Mouse (Mus musculus): ENCODE results near the gene Gabbr2.

Gabbr2 gene

DNA sequence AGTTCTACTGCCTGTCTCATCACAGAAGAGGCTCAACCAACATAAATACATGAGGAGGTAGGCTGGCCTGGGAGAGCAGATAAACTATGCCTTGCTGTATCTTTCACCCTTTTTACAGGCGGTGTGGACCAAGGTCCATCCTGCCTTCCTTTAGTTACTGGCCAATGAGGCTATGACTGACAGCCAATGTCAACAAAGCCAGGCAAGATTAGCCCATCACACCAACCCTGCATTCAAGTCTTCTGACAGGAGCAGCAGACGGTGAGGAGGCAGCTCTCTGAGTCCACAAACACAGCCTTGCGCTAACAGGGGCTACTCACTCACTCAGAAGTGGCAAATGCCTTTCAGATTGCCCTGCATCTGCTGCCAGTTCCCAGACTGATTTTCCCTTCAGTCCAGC is 3.4 kb downstream of the Gabbr2 start:
- no peak for DNase-seq (ENCODE audit: low spot score)

DNA sequence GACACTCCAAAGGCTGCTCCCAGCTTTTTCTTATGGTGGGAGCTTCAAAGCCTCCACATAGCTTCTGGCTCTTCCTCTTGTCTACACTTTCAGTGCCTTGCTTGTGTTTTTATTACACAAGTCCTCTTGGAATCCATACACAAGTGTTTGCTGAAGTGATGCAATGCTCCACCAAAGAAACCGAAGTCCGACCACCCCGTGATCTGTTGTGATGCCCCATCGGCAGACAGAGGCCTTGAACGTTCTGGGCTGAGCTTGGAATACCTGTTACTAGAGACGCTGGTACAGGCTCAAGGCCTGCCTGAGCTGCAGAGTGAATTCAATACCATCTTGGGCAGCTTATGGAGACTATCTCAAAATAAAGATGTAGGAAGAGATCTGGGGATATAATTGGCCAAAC is 3.9 kb downstream of the Gabbr2 start:
- DNase-seq (ENCODE audit: low spot score) = no peak

GRCm38 (mm10) chr4:46986054-46986453 is 5.6 kb downstream of the Gabbr2 start:
- DNase-seq (ENCODE audit: low spot score) = no peak

DNA sequence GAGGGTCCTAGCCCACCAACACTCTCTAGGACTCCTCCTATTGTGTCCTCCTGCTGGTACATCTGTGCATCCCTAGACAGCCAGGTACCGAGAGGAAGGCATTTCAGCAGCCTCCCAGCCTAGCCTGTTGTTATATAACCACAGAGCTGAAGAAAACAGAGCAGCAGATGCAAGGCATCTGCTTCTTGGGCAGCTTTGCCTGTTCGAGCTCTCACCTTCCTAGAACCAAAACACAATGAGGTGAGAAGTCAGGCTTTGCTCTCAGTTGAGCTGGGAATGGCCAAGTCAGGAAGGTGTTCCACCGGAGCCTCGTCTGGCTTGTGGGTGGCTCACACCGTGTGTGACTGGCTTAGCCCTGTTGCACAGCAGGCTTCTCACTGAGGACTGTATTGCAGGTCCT is 8.8 kb downstream of the Gabbr2 start:
- no peak for DNase-seq (ENCODE audit: low spot score)

DNA sequence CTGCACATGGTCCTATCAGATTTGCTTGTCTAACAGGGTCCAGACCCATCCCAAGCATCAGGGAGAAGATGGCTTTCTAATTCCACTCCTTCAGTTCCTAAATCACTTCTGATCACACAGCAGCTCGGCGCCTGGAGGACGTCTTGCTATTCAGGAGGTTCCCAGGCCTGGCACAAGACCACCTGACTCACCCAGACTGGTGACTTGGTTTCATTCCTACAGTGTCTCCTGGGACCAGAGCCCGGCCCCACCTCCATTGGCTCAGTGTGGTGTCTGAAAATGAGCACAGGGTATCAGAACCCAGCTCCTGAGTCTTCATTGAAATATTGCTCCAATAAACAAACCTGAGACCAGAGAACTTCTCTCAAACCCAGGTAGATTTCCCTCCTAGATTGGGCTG is 9.6 kb downstream of the Gabbr2 start:
- DNase-seq (ENCODE audit: low spot score) = no peak

GRCm38 (mm10) chr4:46978371-46978770 is 13.3 kb downstream of the Gabbr2 start:
- DNase-seq (ENCODE audit: low spot score) = no peak

DNA sequence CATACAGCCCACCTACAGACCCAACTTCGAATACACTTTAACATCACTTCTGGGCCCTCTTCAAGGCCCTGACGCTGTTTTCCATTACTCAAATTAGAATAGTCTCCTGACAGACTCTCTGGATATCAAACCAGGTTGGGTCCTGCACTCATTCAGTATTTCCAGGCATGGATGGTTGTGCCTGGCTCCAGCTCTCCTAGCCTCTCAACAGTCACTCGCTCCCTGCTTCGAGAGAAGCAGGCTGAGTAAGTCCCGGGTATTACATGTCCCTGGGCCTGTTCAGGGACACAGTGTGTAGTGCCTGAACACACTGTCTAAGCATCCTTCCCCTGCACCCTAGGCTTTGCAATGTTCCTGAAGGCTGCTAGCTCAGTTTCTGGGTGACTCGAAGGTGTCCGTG is 14.5 kb downstream of the Gabbr2 start:
- DNase-seq (ENCODE audit: low spot score) = no peak

- no peak for DNase-seq (ENCODE audit: low spot score)
These were observed 15.0 kb downstream of the Gabbr2 start for GRCm38 (mm10) chr4:46976671-46977071.

DNA sequence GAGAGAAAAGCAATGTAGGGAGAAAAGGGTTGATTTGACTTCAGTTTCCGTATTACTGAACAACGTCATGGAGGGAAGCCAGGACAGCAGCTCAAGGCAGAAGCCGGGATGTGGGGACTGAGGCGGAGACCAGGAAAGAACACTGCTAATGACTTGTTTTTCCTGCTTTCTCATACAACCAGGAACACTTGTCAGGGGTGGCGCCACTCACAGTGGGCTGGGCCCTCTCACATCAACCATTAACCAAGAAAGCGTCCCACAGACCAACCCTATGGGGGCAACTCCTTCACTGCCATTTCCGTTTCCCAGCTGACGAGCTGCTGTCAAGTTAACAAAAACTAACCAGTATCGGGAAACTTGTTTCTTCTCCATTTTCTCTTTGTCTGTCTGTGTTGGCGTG is 18.4 kb downstream of the Gabbr2 start:
- no peak for DNase-seq (ENCODE audit: low spot score)

- DNase-seq (ENCODE audit: low spot score) = no peak
These were observed 23.7 kb downstream of the Gabbr2 start for GRCm38 (mm10) chr4:46967981-46968380.

DNA sequence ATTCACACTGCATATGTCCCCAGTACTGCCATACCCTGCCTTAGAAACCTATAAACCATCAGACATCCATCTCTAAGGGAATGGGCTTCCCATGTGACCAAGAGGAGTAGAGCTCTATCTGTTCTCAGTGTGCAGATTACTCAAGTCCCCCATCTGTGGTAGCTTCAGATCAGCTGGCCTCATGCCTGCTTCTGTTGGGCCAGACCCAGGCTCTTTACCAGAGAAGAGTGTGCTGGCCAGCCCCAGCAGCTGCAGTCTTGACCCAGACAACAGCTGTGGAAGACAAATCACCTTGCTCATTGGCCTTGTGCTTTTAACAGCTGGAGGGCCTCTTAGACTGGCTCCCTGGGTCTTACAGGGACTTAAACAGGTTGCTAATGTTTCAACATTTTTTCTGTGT is 25.1 kb downstream of the Gabbr2 start:
- DNase-seq (ENCODE audit: low spot score) = no peak

DNA sequence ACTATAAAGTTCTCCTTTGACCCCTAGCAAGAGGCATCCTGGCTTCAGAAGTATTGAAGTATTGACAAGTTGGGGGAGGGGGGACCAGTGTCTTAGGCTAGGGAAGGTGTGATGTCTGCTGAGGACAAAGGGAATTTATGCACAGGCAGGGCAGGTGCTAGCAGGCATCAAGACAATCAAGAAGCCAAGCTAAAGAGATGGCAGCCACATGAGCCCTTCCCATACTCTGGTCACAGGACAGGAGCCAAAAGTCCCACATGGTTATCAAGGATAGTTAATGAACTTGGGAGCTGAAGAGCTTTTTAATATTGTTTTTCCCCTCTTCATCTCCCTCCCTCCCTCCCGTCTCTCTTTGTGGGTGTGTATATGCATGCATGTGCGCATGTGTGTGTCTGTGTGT is 30.3 kb downstream of the Gabbr2 start:
- no peak for DNase-seq (ENCODE audit: low spot score)

- DNase-seq (ENCODE audit: low spot score) = no peak
These were observed 31.5 kb downstream of the Gabbr2 start for GRCm38 (mm10) chr4:46960208-46960607.

DNA sequence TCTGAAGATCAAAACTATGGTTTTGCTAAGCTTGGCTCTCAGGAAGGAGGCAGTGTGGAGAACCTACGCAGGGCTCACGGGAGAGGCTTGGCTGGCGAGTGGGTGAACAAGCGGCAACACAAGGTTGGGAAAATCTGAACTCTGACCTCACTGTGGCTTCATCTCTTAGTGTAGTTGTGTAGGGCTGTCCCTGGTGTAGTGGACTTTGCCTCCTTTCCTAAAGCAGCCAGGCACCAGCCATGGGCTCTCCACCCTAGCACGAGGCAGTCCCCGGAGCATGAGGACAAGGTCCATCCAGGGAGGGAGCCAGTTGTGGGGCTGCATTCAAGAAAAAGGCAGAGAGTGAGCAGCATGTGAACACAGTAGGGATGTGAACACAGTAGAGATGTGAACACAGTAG is 31.9 kb downstream of the Gabbr2 start:
- no peak for DNase-seq (ENCODE audit: low spot score)

- DNase-seq (ENCODE audit: low spot score) = no peak
These were observed 33.7 kb downstream of the Gabbr2 start for GRCm38 (mm10) chr4:46957955-46958354.

DNA sequence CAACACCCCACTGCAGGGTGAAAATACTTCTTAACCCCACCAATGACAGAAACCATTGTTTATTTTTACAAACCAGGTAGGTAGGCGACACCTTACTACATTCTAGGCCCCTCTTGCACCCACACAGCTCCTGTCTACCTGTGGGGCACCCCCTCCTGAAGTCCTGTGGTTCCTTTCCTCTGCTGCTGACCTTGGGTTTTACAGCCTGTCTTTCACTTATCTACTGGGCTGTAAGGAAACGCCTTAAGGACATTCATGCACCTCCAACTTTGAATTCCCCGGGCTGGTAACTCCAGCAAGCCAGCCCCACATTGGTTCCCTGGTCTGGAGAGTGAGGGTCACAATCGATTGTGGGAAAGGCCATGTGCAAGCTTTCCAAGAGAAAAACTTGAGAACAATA is 34.7 kb downstream of the Gabbr2 start:
- DNase-seq (ENCODE audit: low spot score) = no peak

- no peak for DNase-seq (ENCODE audit: low spot score)
These were observed 38.7 kb downstream of the Gabbr2 start for GRCm38 (mm10) chr4:46953021-46953420.

DNA sequence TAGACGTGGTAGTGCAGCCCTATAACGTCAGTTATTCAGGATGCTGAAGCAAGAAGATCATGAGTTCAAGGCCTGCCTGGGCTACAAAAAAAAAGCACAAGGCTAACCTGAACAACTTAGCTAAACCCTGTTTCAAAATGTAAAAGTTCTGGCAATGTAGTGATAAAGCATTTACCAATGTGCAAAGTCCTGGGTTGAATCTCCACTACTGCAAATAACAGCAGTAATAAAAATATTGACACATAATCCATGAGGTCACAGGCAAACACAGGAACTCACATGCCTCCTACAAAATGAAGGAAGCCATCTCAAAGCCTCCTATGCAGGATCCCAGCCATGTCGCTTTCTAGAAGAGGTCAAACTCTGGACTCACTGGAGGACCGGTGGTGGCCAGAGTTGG is 39.1 kb downstream of the Gabbr2 start:
- no peak for DNase-seq (ENCODE audit: low spot score)

GRCm38 (mm10) chr4:46934291-46934690 is 57.4 kb downstream of the Gabbr2 start:
- no peak for DNase-seq (ENCODE audit: low spot score)

DNA sequence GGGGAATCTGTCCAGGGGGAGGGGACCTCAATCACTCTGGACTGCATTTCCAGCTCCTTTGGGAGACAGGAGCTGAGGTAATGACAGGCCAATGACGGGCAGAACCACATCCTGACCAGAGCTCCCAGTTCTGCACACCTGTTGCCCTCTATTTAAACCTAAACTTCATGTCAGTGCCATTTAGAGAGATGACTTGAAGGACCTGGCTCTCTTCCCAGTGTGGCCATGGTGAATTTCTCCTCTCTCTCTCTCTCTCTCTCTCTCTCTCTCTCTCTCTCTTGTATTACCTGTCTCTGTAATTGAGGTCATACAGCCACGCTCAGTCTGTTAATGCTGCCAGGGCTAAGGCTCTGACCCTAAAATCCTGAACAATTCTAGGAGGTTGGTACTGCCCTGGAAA is 58.1 kb downstream of the Gabbr2 start:
- no peak for DNase-seq (ENCODE audit: low spot score)

DNA sequence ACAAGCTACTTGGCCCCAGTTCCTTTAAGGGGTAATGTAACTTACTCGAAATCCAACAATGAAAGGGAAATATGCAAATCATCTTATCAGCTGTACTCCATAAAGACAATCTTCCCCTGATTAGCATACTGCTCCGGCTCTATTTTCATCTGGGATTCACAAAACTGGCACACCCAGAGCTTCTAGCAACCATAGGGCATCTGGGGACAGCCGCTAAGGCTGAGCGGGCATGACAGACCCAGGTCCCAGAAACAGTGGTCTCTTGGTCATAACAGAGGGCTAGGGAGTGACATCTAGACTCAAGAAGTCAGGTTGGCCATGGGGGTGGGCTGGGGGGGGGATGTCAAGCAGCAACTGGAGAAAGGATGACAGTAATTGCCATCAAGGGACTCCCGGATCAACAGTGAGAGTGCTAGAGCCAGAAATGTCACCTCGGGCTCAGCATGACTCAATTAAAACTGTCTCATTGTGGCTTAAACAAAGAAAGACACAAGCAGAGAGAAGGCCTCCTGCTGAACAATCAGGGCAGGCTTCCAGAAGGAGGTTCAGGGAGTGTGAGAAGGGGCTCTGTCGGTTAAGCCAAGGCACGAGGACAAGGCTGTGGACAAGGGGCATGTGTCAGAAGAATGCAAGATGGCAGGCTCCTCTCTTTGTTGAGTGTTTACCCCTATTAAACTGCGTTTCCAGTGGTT is 59.8 kb downstream of the Gabbr2 start:
- no peak for DNase-seq (ENCODE audit: low spot score)

- no peak for DNase-seq (ENCODE audit: low spot score)
These were observed 63.6 kb downstream of the Gabbr2 start for GRCm38 (mm10) chr4:46928112-46928511.

DNA sequence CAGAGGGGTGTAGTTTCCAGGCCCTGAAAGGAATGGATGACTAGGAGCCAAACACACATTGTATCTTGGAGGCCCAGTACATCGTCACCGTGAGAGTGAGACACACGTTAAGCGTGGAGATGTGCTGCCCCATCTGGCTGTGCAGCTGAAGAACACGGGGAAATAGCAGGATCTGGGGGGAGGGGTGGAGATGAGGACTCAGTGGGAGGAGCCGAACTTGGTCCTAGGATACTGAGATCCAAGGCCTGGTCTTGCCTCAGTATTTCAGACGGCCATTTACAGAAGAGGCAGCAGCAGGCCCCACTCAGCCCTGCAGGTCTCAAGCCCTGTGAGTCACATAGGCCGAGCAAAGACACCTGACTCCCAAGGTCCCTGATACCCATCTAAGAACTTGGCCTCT is 72.5 kb downstream of the Gabbr2 start:
- no peak for DNase-seq (ENCODE audit: low spot score)

DNA sequence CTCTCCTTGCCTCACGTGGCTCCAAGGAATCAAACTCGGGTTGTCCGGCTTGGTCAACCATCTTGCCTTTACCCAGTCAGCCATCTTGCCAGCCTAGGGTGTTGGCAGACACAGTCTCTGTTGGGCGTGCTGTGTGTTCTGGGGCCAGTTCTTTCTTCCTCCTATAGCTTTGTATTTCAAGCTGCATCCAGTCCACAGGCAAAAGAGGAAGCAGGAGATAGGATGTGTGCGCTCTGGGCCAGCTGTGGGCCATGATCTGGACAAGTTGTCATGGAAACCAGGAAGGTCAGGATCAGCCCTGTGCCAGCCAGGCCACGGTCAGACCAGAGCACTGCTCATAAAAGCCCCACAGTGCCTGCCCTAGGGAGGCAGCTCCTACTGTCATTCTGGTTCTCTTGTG is 74.9 kb downstream of the Gabbr2 start:
- no peak for DNase-seq (ENCODE audit: low spot score)

GRCm38 (mm10) chr4:46915934-46916333 is 75.7 kb downstream of the Gabbr2 start:
- no peak for DNase-seq (ENCODE audit: low spot score)
